ENCODE assay signal across 9 mouse cellular contexts in genomic region chr1:62707913-62708860, GRCm38 (mm10). TPM values are rescaled to one million over a fixed set of nuclear protein-coding genes. Genes with fewer than 3 reads are reported as not detected.
DNase-seq lines count a peak whose midpoint lies in the region; ATAC-seq and TF ChIP-seq lines count a peak whose summit lies in the region.
"Had no signal": no experiment of that assay in that cellular context is flagged by ENCODE, and none has a peak within 500 bp of the region (broad histone marks: within the 10 kb centered on the region; RNA-seq: fewer than 3 reads in every experiment).

No protein-coding gene starts in this region.

- H3ac ChIP-seq in C2C12 (ENCODE audit: control insufficient read depth, insufficient read length, low read depth): no peak overlapping the region

- H3K9ac ChIP-seq in forebrain, postnatal 0 days: peak overlapping the region; percentile 69; the same call in 1 of the 2 replicates
- H3K9ac ChIP-seq in liver, embryonic 13.5 days: no peak overlapping the region

- H3K9me3 ChIP-seq in forebrain, postnatal 0 days (ENCODE audit: low read length): no peaks in the 10 kb centered on the region
- H3K9me3 ChIP-seq in liver, embryonic 13.5 days (replicated peaks): no peaks in the 10 kb centered on the region

- H3K36me3 ChIP-seq in C2C12 (ENCODE audit: control insufficient read depth, insufficient read depth): peaks cover 7% of the 10 kb centered on the region
- H3K36me3 ChIP-seq in forebrain, postnatal 0 days (ENCODE audit: insufficient read depth): no peaks in the 10 kb centered on the region
- H3K36me3 ChIP-seq in liver, embryonic 13.5 days: no peaks in the 10 kb centered on the region

- WGBS in forebrain, postnatal 0 days: 10% methylated on average over 17 of the region's 17 CpGs
- WGBS in liver, embryonic 13.5 days (ENCODE audit: insufficient replicate concordance): 32% methylated on average over 17 of the region's 17 CpGs

- H3K4me3 ChIP-seq in C2C12 (ENCODE audit: insufficient read depth, poor library complexity, severe bottlenecking): peak overlapping the region; percentile 47
- peak overlapping the region; percentile 63 for H3K4me3 ChIP-seq in forebrain, postnatal 0 days (ENCODE audit: low read depth, low read length)
- H3K4me3 ChIP-seq in liver, embryonic 13.5 days (replicated peaks): no peak overlapping the region

- peak overlapping the region; percentile 95 for H3K4me2 ChIP-seq in forebrain, postnatal 0 days (ENCODE audit: low read depth)
- peak overlapping the region; percentile 65; the same call in 1 of the 2 replicates for H3K4me2 ChIP-seq in liver, embryonic 13.5 days

- no peak for TF ChIP-seq CTCF in C2C12 (IDR thresholded peaks at IDR 0.05; ENCODE audit: control insufficient read depth, insufficient read depth, insufficient read length)
- no peak for TF ChIP-seq CTCF in forebrain, postnatal 0 days (IDR thresholded peaks at IDR 0.05; ENCODE audit: low read depth)

- peaks cover 83% of the 10 kb centered on the region for H3K79me3 ChIP-seq in C2C12 (ENCODE audit: low read depth)

- H3K27me3 ChIP-seq in C2C12 (ENCODE audit: control insufficient read depth, insufficient read depth, insufficient read length): no peaks in the 10 kb centered on the region
- no peaks in the 10 kb centered on the region; the same call in 1 of the 2 replicates for H3K27me3 ChIP-seq in forebrain, postnatal 0 days (ENCODE audit: insufficient read depth, low read length)
- peaks cover 72% of the 10 kb centered on the region for H3K27me3 ChIP-seq in liver, embryonic 13.5 days

- no peak for ATAC-seq in forebrain, postnatal 0 days
- ATAC-seq in liver, embryonic 13.5 days (ENCODE audit: low read depth): no peak

- H3K27ac ChIP-seq in forebrain, postnatal 0 days (ENCODE audit: low read depth, low read length): no peak overlapping the region
- H3K27ac ChIP-seq in liver, embryonic 13.5 days: no peak overlapping the region

- no peaks in the 10 kb centered on the region for H3K4me1 ChIP-seq in forebrain, postnatal 0 days (ENCODE audit: insufficient read depth)
- peaks cover 7% of the 10 kb centered on the region for H3K4me1 ChIP-seq in liver, embryonic 13.5 days (replicated peaks)

- peak; percentile 46 for DNase-seq in adrenal gland, postnatal 10 days
- DNase-seq in adrenal gland, postnatal 14 days: no peak
- DNase-seq in forebrain, postnatal 0 days: no peak
- DNase-seq in liver, embryonic 13.5 days: no peak
- DNase-seq in MN1 (ENCODE audit: low spot score): no peak
- DNase-seq in layer of hippocampus, postnatal 10 days (ENCODE audit: low spot score in 2 of 2): no peak
- DNase-seq in gastrocnemius, postnatal 10 days: no peak
- DNase-seq: lung, adult 2 months had no signal

- H3K79me2 ChIP-seq in C2C12 (ENCODE audit: control insufficient read depth, insufficient read depth): peaks cover 95% of the 10 kb centered on the region

TF ChIP-seq in C2C12, 6 proteins besides CTCF, POLR2A, EP300 and RAD21:
- TF ChIP-seq CEBPB (IDR thresholded peaks at IDR 0.05; ENCODE audit: low read depth) (no peak), FOSL1 (IDR thresholded peaks at IDR 0.05; ENCODE audit: insufficient read depth, low read length, poor library complexity, severe bottlenecking) (no peak), USF1 (IDR thresholded peaks at IDR 0.05; ENCODE audit: low read depth) (no peak), MAX (IDR thresholded peaks at IDR 0.05) (no peak), MYOG (IDR thresholded peaks at IDR 0.05; ENCODE audit: control insufficient read depth, extremely low read depth, insufficient read length) (no peak), MYOD1 (IDR thresholded peaks at IDR 0.05; ENCODE audit: control insufficient read depth, insufficient read length, low read depth) (no peak)

RNA-seq across cellular contexts. Expression of gene Nrp2, which starts 5.1 kb away (rescaled TPM):
- 10 to 100 TPM; 43.2 to 58.5 TPM for total RNA-seq in adrenal gland, postnatal 10 days (2021)
- total RNA-seq in adrenal gland, postnatal 14 days (2021): 43.7 and 46.6 TPM in 2 replicates
- polyA plus RNA-seq in C2C12 (2012; fragmentation: generic; extraction: Trizol): 16.8 TPM
- 63.2 and 120 TPM in 2 replicates for total RNA-seq in forebrain, postnatal 0 days (2014; rRNA removed)
- 16.1 and 31.6 TPM in 2 replicates for polyA plus RNA-seq in forebrain, postnatal 0 days (2015; fragmentation: Nextera tagmentation; extraction: Ambion mirVana)
- 0.76 and 1.3 TPM in 2 replicates for polyA plus RNA-seq in liver, embryonic 13.5 days (2015; fragmentation: Nextera tagmentation; extraction: Ambion mirVana)
- total RNA-seq in layer of hippocampus, postnatal 10 days (2021): 100 to 1,000 TPM in 1 of 2 experiments, 10 to 100 TPM in 1; 93.9 to 103 TPM
- 10 to 100 TPM; 16.1 to 30.9 TPM for total RNA-seq in gastrocnemius, postnatal 10 days (2021)
